Mouse (Mus musculus): ENCODE data around the gene Myb.

The Myb gene

GRCm38 (mm10) chr10:21112689-21113088 lies 48.1 kb downstream of the Myb start:
- no peak for TF ChIP-seq GATA4 (IDR thresholded peaks at IDR 0.05; ENCODE audit: insufficient replicate concordance, low read length)

- TF ChIP-seq GATA4 (IDR thresholded peaks at IDR 0.05; ENCODE audit: insufficient replicate concordance, low read length): no peak
Measured at GRCm38 (mm10) chr10:21109337-21110056, 51.3 kb downstream of the Myb start.

GRCm38 (mm10) chr10:21108796-21109195 lies 52.0 kb downstream of the Myb start:
- no peak for TF ChIP-seq GATA4 (IDR thresholded peaks at IDR 0.05; ENCODE audit: insufficient replicate concordance, low read length)

- TF ChIP-seq GATA4 (IDR thresholded peaks at IDR 0.05; ENCODE audit: insufficient replicate concordance, low read length): no peak
Measured at GRCm38 (mm10) chr10:21108182-21108581, 52.6 kb downstream of the Myb start.

GRCm38 (mm10) chr10:21105206-21105605 lies 55.6 kb downstream of the Myb start:
- TF ChIP-seq GATA4 (IDR thresholded peaks at IDR 0.05; ENCODE audit: insufficient replicate concordance, low read length): no peak

- TF ChIP-seq GATA4 (IDR thresholded peaks at IDR 0.05; ENCODE audit: insufficient replicate concordance, low read length): no peak
Measured at GRCm38 (mm10) chr10:21102689-21103088, 58.1 kb downstream of the Myb start.

GRCm38 (mm10) chr10:21101948-21102347 lies 58.8 kb downstream of the Myb start:
- TF ChIP-seq GATA4 (IDR thresholded peaks at IDR 0.05; ENCODE audit: insufficient replicate concordance, low read length): no peak

- TF ChIP-seq GATA4 (IDR thresholded peaks at IDR 0.05; ENCODE audit: insufficient replicate concordance, low read length): no peak
Measured at GRCm38 (mm10) chr10:21100646-21101249, 60.0 kb downstream of the Myb start.

- no peak for TF ChIP-seq GATA4 (IDR thresholded peaks at IDR 0.05; ENCODE audit: insufficient replicate concordance, low read length)
Measured at GRCm38 (mm10) chr10:21099515-21099914, 61.3 kb downstream of the Myb start.

GRCm38 (mm10) chr10:21095541-21095940 lies 65.2 kb downstream of the Myb start:
- TF ChIP-seq GATA4 (IDR thresholded peaks at IDR 0.05; ENCODE audit: insufficient replicate concordance, low read length): no peak

- no peak for TF ChIP-seq GATA4 (IDR thresholded peaks at IDR 0.05; ENCODE audit: insufficient replicate concordance, low read length)
Measured at GRCm38 (mm10) chr10:21094896-21095295, 65.9 kb downstream of the Myb start.

GRCm38 (mm10) chr10:21093301-21093700 lies 67.5 kb downstream of the Myb start:
- TF ChIP-seq GATA4 (IDR thresholded peaks at IDR 0.05; ENCODE audit: insufficient replicate concordance, low read length): no peak

GRCm38 (mm10) chr10:21092501-21093270 lies 68.1 kb downstream of the Myb start:
- no peak for TF ChIP-seq GATA4 (IDR thresholded peaks at IDR 0.05; ENCODE audit: insufficient replicate concordance, low read length)

- TF ChIP-seq GATA4 (IDR thresholded peaks at IDR 0.05; ENCODE audit: insufficient replicate concordance, low read length): no peak
Measured at GRCm38 (mm10) chr10:21090922-21091700, 69.7 kb downstream of the Myb start.

GRCm38 (mm10) chr10:21089541-21089940 lies 71.2 kb downstream of the Myb start:
- TF ChIP-seq GATA4 (IDR thresholded peaks at IDR 0.05; ENCODE audit: insufficient replicate concordance, low read length): no peak
